Mouse (Mus musculus): ENCODE measurements around the gene Slc27a3. TPM values are rescaled to one million over a fixed set of nuclear protein-coding genes. Genes with fewer than 3 reads are reported as not detected.

The Slc27a3 gene
- polyA plus RNA-seq, 1 experiment from 2014 or later: 38.8 TPM

DNA sequence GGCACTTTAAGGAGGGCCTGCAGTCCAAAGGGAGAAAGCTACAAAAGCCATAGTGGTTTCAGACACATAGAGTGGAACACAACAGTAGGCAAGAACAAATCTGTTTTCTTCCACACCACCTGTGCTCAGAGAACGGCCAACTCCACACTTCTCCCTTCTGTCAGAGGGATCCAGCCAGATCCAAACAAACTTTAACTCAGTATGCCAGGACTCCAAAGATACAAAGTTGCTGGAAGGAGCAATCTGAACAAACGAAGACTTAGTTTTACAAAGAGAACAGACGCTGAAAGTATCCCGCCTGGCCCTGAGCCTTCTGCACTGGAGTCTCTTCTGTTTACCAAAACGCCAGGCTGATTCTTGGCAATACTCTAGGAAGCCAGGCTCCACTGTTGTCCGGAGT, 31.0 kb upstream of the Slc27a3 start:
- H3K36me3 ChIP-seq: peaks cover 78% of the 10 kb centered on the region
- no peaks in the 10 kb centered on the region for H3K9me3 ChIP-seq
- H3K27me3 ChIP-seq: no peaks in the 10 kb centered on the region
- no peaks in the 10 kb centered on the region for H3K4me1 ChIP-seq
- no peak overlapping the region for H3K4me3 ChIP-seq
- 90% methylated on average over 6 of the region's 6 CpGs for WGBS
- H3K9ac ChIP-seq: no peak overlapping the region
- no peak overlapping the region for H3K27ac ChIP-seq
- H3K4me2 ChIP-seq (replicated peaks): no peak overlapping the region
- ATAC-seq (ENCODE audit: low FRiP score, low read depth): no peak

DNA sequence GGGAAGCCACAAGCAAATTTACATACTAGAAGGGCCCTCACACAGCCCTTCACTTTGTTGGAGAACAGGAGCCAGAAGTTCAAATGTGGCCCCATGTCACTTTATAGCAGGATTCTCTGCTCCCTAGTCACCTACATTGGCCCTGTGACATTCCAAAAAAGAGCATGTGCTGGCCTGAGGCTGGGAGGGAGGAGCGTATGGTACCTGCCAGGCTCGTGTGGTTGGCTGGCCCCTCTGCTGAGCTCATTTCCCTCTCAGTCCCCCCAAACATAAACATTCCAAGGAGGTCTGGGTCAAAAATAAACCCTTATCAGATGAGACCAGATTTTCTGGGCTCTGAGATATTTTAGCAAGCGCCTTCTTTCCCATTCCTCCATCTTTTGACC, 23.3 kb upstream of the Slc27a3 start:
- 70% methylated on average over 3 of the region's 3 CpGs for WGBS
- no peak for ATAC-seq (ENCODE audit: low FRiP score, low read depth)
- Histone ChIP-seq H3K36me3 (peaks cover 90% of the 10 kb centered on the region), H3K4me2 (replicated peaks) (no peak overlapping the region), H3K9me3 (no peaks in the 10 kb centered on the region), H3K4me1 (no peaks in the 10 kb centered on the region), H3K9ac (no peak overlapping the region), H3K27me3 (no peaks in the 10 kb centered on the region), H3K4me3 (no peak overlapping the region), H3K27ac (no peak overlapping the region)

DNA sequence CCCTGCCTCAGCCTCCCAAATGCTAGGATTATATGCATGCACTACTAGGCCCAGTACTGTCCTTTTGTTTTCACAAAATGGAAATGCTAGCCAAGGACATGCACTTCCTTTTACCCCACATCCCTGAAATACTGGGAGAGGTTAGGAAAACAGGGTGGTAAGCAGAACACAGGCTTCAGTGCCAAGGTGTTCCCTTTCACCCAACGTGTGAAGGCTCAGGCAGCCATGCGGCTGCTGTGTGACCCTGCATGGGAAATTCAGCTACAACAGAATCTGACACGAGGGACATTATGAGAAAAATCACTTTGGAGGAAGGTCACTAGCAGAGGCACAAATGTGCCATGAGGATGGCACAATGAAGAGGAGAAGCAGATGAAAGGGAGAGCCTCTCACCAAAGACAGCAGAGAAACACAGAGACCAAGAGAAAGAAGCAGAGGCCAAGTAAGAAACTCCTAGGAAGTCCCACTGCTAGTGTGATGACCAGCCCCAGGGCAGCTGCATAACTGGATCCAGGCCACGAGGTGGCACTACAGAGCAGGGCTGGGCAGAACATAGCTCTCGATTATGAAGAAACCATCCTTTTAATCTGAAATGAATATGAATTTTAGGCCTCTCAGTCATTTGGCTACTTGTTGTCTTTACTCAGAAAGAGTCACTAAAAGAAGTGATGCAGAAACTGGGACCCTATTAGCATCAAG, 22.7 kb upstream of the Slc27a3 start:
- no peak overlapping the region for H3K4me3 ChIP-seq
- H3K27ac ChIP-seq: no peak overlapping the region
- no peak overlapping the region for H3K9ac ChIP-seq
- H3K4me2 ChIP-seq (replicated peaks): no peak overlapping the region
- no peaks in the 10 kb centered on the region for H3K4me1 ChIP-seq
- no peak for ATAC-seq (ENCODE audit: low FRiP score, low read depth)
- H3K9me3 ChIP-seq: no peaks in the 10 kb centered on the region
- H3K27me3 ChIP-seq: no peaks in the 10 kb centered on the region
- WGBS: 44% methylated on average over 5 of the region's 5 CpGs
- H3K36me3 ChIP-seq: peaks cover 90% of the 10 kb centered on the region

DNA sequence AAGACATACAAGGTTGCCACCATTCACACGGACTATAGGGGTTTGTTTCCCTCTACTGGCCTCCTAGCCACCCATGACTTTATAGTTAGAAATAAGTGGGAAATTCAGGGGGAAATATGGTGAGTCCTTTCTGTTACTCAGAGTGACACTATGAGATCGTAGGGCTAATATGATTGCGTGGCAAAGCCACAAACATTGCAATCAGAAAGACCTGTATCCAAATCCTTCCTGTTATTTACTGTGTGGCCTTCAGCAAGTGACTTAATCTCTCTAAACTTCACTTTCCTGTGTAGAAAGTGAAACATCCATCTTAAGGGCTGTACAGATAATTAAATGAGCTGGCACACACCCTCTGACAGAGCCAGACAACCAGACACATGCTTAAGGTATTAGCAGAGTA, 19.0 kb upstream of the Slc27a3 start:
- no peaks in the 10 kb centered on the region for H3K9me3 ChIP-seq
- no peak overlapping the region for H3K4me3 ChIP-seq
- H3K9ac ChIP-seq: no peak overlapping the region
- H3K4me2 ChIP-seq (replicated peaks): no peak overlapping the region
- H3K27ac ChIP-seq: no peak overlapping the region
- H3K36me3 ChIP-seq: peaks cover 90% of the 10 kb centered on the region
- WGBS: 92% methylated on average over 3 of the region's 3 CpGs
- ATAC-seq (ENCODE audit: low FRiP score, low read depth): no peak
- H3K27me3 ChIP-seq: no peaks in the 10 kb centered on the region
- no peaks in the 10 kb centered on the region for H3K4me1 ChIP-seq

DNA sequence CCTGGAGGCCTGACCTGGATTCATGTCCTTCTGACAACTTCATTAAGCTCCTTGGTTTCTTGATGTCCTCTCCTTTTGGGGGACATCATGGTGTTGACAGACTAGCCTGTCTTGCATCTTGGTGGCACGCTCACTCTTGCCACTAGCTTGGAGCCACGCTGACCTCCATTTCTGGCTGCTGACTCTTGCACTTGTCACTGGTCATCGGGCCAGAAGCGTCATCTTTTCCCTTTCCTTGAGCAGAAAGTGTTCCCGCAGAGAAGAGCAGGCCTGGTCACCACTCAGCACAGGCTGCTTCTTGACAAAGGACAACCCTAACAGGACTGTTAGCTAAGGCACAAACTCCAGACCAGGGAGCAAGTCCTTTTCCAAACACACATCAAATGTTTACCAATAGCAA, 16.7 kb upstream of the Slc27a3 start:
- 100% methylated on average over 5 of the region's 5 CpGs for WGBS
- no peaks in the 10 kb centered on the region for H3K4me1 ChIP-seq
- ATAC-seq (ENCODE audit: low FRiP score, low read depth): no peak
- no peak overlapping the region for H3K9ac ChIP-seq
- peaks cover 98% of the 10 kb centered on the region for H3K36me3 ChIP-seq
- H3K4me2 ChIP-seq (replicated peaks): no peak overlapping the region
- no peaks in the 10 kb centered on the region for H3K27me3 ChIP-seq
- no peaks in the 10 kb centered on the region for H3K9me3 ChIP-seq
- no peak overlapping the region for H3K27ac ChIP-seq
- H3K4me3 ChIP-seq: no peak overlapping the region

DNA sequence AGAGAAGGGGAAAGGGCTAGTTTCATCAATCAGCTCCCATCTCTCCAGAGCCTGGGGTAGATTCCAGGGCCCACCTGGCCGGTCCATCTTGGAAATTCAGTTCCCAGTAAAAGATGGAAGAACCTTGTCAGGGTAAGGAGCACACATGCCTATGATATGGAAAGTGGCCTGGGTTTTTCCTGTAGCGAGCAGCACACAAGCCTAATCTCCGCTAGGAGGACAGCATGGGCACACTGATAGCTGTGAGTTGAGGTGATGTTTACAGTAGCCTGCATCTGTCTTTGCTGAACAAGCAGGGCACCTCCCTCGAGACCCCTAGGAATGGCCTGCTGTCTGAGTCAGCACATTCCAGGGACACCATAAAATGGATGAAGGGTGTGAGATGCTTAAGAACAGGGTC, 14.9 kb upstream of the Slc27a3 start:
- H3K27me3 ChIP-seq: no peaks in the 10 kb centered on the region
- no peak overlapping the region for H3K27ac ChIP-seq
- no peaks in the 10 kb centered on the region for H3K4me1 ChIP-seq
- no peak overlapping the region for H3K4me3 ChIP-seq
- peaks cover 99% of the 10 kb centered on the region for H3K36me3 ChIP-seq
- H3K9me3 ChIP-seq: no peaks in the 10 kb centered on the region
- no peak overlapping the region for H3K4me2 ChIP-seq (replicated peaks)
- WGBS: 76% methylated on average over 4 of the region's 4 CpGs
- ATAC-seq (ENCODE audit: low FRiP score, low read depth): no peak
- H3K9ac ChIP-seq: no peak overlapping the region

DNA sequence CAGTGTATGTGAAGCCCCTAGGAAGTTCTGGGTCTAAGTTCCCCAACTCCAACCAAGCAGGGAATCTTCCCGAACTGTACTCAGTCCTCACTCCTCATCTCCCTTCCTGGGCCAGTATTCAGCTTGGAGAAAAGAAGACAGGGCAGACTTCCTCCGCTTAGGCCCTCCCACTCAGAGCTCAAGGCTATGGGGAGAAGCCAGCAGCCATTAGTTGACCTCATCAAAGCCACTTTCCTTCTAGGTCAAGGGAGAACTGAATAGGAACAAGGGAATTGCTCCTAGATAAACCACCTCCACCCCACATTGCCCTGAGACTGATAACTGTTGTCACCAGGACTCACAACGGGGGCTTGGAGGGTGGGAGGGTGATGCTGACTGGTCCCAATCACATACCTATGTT, 14.4 kb upstream of the Slc27a3 start:
- Histone ChIP-seq H3K36me3 (peaks cover 99% of the 10 kb centered on the region), H3K27me3 (no peaks in the 10 kb centered on the region), H3K4me3 (no peak overlapping the region), H3K9me3 (no peaks in the 10 kb centered on the region), H3K4me2 (replicated peaks) (no peak overlapping the region), H3K27ac (no peak overlapping the region), H3K4me1 (no peaks in the 10 kb centered on the region), H3K9ac (no peak overlapping the region)
- no peak for ATAC-seq (ENCODE audit: low FRiP score, low read depth)
- 88% methylated on average over 3 of the region's 3 CpGs for WGBS

DNA sequence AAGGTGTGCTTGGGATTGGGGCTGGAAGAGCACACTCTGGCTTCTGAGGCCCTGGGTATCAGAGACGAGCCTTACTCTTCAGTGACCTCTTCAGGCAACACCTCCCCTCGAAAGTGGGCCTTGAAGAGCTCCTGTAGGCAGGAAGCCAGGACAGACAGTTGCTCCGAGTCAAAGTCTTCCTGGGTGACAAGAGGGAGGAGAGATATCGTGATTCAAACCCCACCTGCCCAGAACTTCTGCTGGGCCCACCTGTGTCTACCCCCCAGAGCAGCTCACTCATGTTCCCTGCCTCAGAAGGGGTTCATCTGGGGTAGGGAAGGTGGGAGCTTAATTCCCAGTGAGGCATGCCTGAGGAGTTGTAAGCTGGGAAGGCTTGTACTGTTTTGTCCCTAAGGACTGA, 11.3 kb upstream of the Slc27a3 start:
- 87% methylated on average over 4 of the region's 4 CpGs for WGBS
- no peak overlapping the region for H3K4me3 ChIP-seq
- H3K4me1 ChIP-seq: no peaks in the 10 kb centered on the region
- no peak overlapping the region for H3K9ac ChIP-seq
- ATAC-seq (ENCODE audit: low FRiP score, low read depth): no peak
- H3K36me3 ChIP-seq: peaks cover 98% of the 10 kb centered on the region
- no peak overlapping the region for H3K27ac ChIP-seq
- H3K9me3 ChIP-seq: no peaks in the 10 kb centered on the region
- no peak overlapping the region for H3K4me2 ChIP-seq (replicated peaks)
- H3K27me3 ChIP-seq: no peaks in the 10 kb centered on the region

DNA sequence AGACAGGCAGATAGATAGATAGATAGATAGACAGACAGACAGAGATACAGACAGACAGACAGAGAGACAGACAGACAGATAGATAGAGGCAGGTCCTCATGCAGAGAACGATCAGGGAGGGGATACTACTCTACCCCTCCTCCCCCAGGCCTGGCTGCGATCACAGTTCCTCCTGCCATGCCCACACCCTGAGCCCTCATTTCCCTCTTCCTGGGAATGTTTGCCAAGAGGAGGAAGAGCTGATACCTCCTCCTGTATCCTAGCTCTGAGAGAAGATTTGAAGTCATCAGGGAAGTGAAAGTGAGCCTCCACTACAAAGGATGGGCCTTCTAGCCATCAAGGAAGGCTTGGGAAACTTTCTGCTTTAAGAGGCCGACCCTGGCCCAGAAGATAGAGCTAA, 5.9 kb upstream of the Slc27a3 start:
- Histone ChIP-seq H3K9ac (no peak overlapping the region), H3K4me3 (no peak overlapping the region), H3K27me3 (no peaks in the 10 kb centered on the region), H3K4me1 (peaks cover 9% of the 10 kb centered on the region), H3K9me3 (no peaks in the 10 kb centered on the region), H3K36me3 (peaks cover 94% of the 10 kb centered on the region), H3K4me2 (replicated peaks) (no peak overlapping the region), H3K27ac (no peak overlapping the region)
- WGBS: 92% methylated on average over 3 of the region's 3 CpGs
- no peak for ATAC-seq (ENCODE audit: low FRiP score, low read depth)

DNA sequence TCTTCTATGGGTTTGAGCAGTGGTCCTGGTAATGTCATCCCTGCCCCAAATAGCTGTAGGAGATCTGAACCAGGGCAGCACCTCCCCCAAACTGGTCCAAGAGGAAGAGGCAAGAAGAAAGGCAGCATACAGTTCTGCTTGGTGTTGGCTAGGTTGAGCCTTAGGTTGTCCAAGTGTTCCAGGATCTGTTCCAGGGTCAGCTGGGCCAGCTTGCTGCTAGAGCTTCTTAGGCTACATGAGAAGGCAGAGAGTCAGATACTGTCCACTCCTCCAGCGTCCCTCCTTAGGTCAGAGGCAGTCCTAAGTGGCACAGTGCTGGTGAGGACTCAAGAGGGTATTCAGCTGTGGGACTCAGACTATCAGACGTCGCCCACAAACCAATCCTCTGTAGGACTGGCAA, 2.9 kb upstream of the Slc27a3 start:
- H3K27ac ChIP-seq: no peak overlapping the region
- no peak overlapping the region for H3K4me2 ChIP-seq (replicated peaks)
- H3K4me3 ChIP-seq: no peak overlapping the region
- H3K36me3 ChIP-seq: peaks cover 67% of the 10 kb centered on the region
- WGBS: 88% methylated on average over 3 of the region's 3 CpGs
- ATAC-seq (ENCODE audit: low FRiP score, low read depth): no peak
- no peaks in the 10 kb centered on the region for H3K27me3 ChIP-seq
- H3K9me3 ChIP-seq: no peaks in the 10 kb centered on the region
- H3K9ac ChIP-seq: no peak overlapping the region
- peaks cover 31% of the 10 kb centered on the region for H3K4me1 ChIP-seq

DNA sequence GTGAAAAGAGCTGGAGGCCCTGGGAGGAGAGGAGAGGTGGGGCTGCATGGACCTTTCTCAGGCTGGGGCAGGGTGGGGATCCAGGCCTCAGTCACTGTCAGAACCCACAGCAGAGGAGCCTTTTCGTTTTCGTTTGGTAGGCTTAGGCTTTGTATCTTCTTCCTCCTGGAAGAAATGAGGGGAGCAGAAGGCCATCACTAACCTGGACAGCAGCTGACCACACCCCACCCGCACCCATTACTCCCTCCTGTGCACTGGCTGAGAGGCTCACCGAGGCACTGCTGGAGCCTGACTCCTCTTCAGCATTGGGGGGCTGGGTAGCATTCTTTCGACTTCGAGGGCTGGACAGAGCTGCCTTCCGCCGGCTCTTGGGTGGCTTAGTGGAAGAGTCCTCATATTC, 2.2 kb upstream of the Slc27a3 start:
- ATAC-seq (ENCODE audit: low FRiP score, low read depth): no peak
- WGBS: 84% methylated on average over 8 of the region's 8 CpGs
- Histone ChIP-seq H3K4me3 (no peak overlapping the region), H3K4me2 (replicated peaks) (no peak overlapping the region), H3K4me1 (peaks cover 38% of the 10 kb centered on the region), H3K27me3 (no peaks in the 10 kb centered on the region), H3K27ac (no peak overlapping the region), H3K9ac (no peak overlapping the region), H3K36me3 (peaks cover 61% of the 10 kb centered on the region), H3K9me3 (no peaks in the 10 kb centered on the region)

DNA sequence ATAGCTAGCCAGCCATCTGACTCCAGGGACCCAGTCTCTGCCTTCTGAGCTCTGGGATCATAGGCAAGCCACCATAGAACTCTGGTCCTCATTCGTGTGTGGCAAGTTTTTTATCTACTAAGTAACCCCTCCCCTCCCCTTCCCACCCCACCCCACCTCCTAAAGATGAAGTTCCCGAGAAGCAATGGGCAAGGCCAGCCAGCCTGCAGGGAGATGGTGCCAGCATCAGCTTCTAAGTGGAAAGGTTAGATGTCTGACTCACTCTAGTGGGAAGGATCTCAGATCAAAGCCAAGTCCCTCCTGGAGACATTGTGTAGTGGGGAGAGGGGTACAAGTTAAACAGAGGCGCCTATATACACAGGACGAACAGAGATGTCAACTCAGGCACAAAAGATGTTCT, 1.3 kb upstream of the Slc27a3 start:
- Histone ChIP-seq H3K4me1 (peaks cover 41% of the 10 kb centered on the region), H3K27me3 (no peaks in the 10 kb centered on the region)
- WGBS: 59% methylated on average over 4 of the region's 4 CpGs

More for the DNA sequence above, 1.3 kb upstream of the Slc27a3 start:
- no peak for ATAC-seq (ENCODE audit: low FRiP score, low read depth)
- H3K9ac ChIP-seq: 0 out of 2 replicates have a peak overlapping the region, but pooled peaks have one; percentile 89
- peak overlapping the region; percentile 77; the same call in 1 of the 2 replicates for H3K4me3 ChIP-seq
- H3K9me3 ChIP-seq: no peaks in the 10 kb centered on the region
- peak overlapping the region; percentile 90; the same call in 1 of the 2 replicates for H3K4me2 ChIP-seq (replicated peaks)
- H3K36me3 ChIP-seq: peaks cover 61% of the 10 kb centered on the region
- peak overlapping the region; percentile 98 for H3K27ac ChIP-seq

Measured in limb, embryonic 13.5 days (tissue).